Mouse (Mus musculus) liver, adult 2 months (tissue): Measurements from ENCODE around the gene Spaca4. TPM values are rescaled to one million over a fixed set of nuclear protein-coding genes. Genes with fewer than 3 reads are reported as not detected.

Experiments used
- DNase-seq: peaks from one replicate; pipeline ENCODE4 v3.0.0-alpha.2; 2011; ENCODE audit warnings: low read depth, low spot score; ENCODE audit errors: extremely low read depth
- H3K27ac ChIP-seq: fragments of 200-500 bp; replicated peaks from 2 replicates; pipeline ENCODE4 v1.5.1; 2012; ENCODE audit warnings: low read depth, mild to moderate bottlenecking, control low read depth, inconsistent platforms, low read length; ENCODE audit not compliant: insufficient read depth
- H3K27me3 ChIP-seq: fragments of 200-500 bp; 2 replicates; pipeline ENCODE4 v1.6.1; 2012; ENCODE audit warnings: mild to moderate bottlenecking, moderate library complexity, low read length, inconsistent platforms; ENCODE audit not compliant: control insufficient read depth, insufficient read depth
- H3K36me3 ChIP-seq: fragments of 200-500 bp; 2 replicates; pipeline ENCODE4 v1.6.1; 2012; ENCODE audit warnings: low read length, inconsistent platforms; ENCODE audit not compliant: control insufficient read depth, insufficient read depth
- H3K4me1 ChIP-seq: fragments of 200-500 bp; 2 replicates; pipeline ENCODE4 v1.6.1; 2011; ENCODE audit warnings: low read length; ENCODE audit not compliant: control insufficient read depth, insufficient read depth
- H3K4me3 ChIP-seq: fragments of 200-500 bp; 2 replicates; pipeline ENCODE4 v1.5.1; 2011; ENCODE audit warnings: low read depth, mild to moderate bottlenecking, control low read depth, low read length, moderate library complexity; ENCODE audit not compliant: insufficient read depth
- H3K79me2 ChIP-seq: fragments of 200-500 bp; 2 replicates; pipeline ENCODE4 v1.6.1; 2012; ENCODE audit warnings: inconsistent platforms, mild to moderate bottlenecking, low read length, moderate library complexity; ENCODE audit not compliant: control insufficient read depth, insufficient read depth
- H3K9ac ChIP-seq: fragments of 200-500 bp; 2 replicates; pipeline ENCODE4 v1.6.1; 2012; ENCODE audit warnings: low read depth, mild to moderate bottlenecking, control low read depth, inconsistent platforms, low read length
- CTCF ChIP-seq: fragments of 200-500 bp; IDR thresholded peaks from 2 replicates; pipeline ENCODE4 v1.5.1; 2011; ENCODE audit warnings: low read depth, low read length, control low read depth
- POLR2A ChIP-seq: fragments of 200-500 bp; IDR thresholded peaks from 2 replicates; pipeline ENCODE4 v1.6.1; 2011; ENCODE audit warnings: low read length, control low read depth; ENCODE audit not compliant: insufficient read depth; ENCODE audit errors: extremely low read depth
- WGBS: fragments of 180-500 bp; shearing (Covaris S2); methylation state at CpG from one replicate; pipeline ENCODE4 v1.1.7; 2018; 5-methylcytosine and 5-hydroxymethylcytosine counted together
- polyA plus RNA-seq: library from polyadenylated mRNA; depleted of rRNA; stranded (reverse); fragments of >200 nt; gene quantifications from 2 replicates; pipeline ENCODE4 v1.2.3, GENCODE M21; 2012; rRNA removed
- total RNA-seq: library from RNA; depleted of rRNA; stranded (reverse); fragments of >200 nt; gene quantifications from 2 replicates; pipeline ENCODE4 v1.2.3, GENCODE M21; 2014; rRNA removed

Spaca4 gene
- total and polyA plus RNA-seq, 2 experiments, result not detected

- Histone ChIP-seq H3K36me3 (no peaks in the 10 kb centered on the region), H3K27me3 (no peaks in the 10 kb centered on the region), H3K79me2 (no peaks in the 10 kb centered on the region), H3K27ac (no peak overlapping the region), H3K4me3 (no peak overlapping the region), H3K4me1 (no peaks in the 10 kb centered on the region), H3K9ac (no peak overlapping the region)
- DNase-seq, result no peak
- TF ChIP-seq CTCF (no peak), POLR2A (no peak)
- WGBS, result 88% methylated on average over 8 of the region's 8 CpGs
Measured at GRCm38 (mm10) chr7:45681046-45681736, 44.4 kb downstream of the Spaca4 start.

GRCm38 (mm10) chr7:45679966-45680621 is 45.5 kb downstream of the Spaca4 start:
- H3K79me2 ChIP-seq, result no peaks in the 10 kb centered on the region
- H3K27ac ChIP-seq, result no peak overlapping the region
- H3K4me3 ChIP-seq, result no peak overlapping the region
- H3K27me3 ChIP-seq, result no peaks in the 10 kb centered on the region
- 78% methylated on average over 14 of the region's 14 CpGs for WGBS
- DNase-seq, result no peak
- TF ChIP-seq POLR2A, result no peak
- no peak for TF ChIP-seq CTCF
- H3K9ac ChIP-seq, result no peak overlapping the region
- H3K4me1 ChIP-seq, result no peaks in the 10 kb centered on the region
- H3K36me3 ChIP-seq, result no peaks in the 10 kb centered on the region

- H3K4me3 ChIP-seq, result no peak overlapping the region
- H3K79me2 ChIP-seq, result no peaks in the 10 kb centered on the region
- no peak overlapping the region for H3K27ac ChIP-seq
- TF ChIP-seq POLR2A (no peak), CTCF (no peak)
- no peaks in the 10 kb centered on the region for H3K4me1 ChIP-seq
- H3K36me3 ChIP-seq, result no peaks in the 10 kb centered on the region
- DNase-seq, result no peak
- no peaks in the 10 kb centered on the region for H3K27me3 ChIP-seq
- H3K9ac ChIP-seq, result no peak overlapping the region
- 93% methylated on average over 14 of the region's 14 CpGs for WGBS
Measured at GRCm38 (mm10) chr7:45678513-45678912, 47.1 kb downstream of the Spaca4 start.

- Histone ChIP-seq H3K79me2 (no peaks in the 10 kb centered on the region), H3K9ac (no peak overlapping the region), H3K4me1 (no peaks in the 10 kb centered on the region), H3K4me3 (no peak overlapping the region), H3K36me3 (no peaks in the 10 kb centered on the region), H3K27ac (no peak overlapping the region), H3K27me3 (no peaks in the 10 kb centered on the region)
- no peak for DNase-seq
- TF ChIP-seq POLR2A (no peak), CTCF (no peak)
- WGBS, result 78% methylated on average over 7 of the region's 7 CpGs
Measured at GRCm38 (mm10) chr7:45677627-45678295, 47.9 kb downstream of the Spaca4 start.

Other genes with a start within 250 kb of the Spaca4 start
Only the 30 nearest of the 32 such genes appear.
- 73.7 and 79.3 TPM in 2 replicates for gene Dhdh, start 237.0 kb downstream of the Spaca4 start, total RNA-seq
- gene Dhdh, start 237.0 kb downstream of the Spaca4 start, polyA plus RNA-seq, result 37.2 and 37.7 TPM in 2 replicates
- gene Nucb1, start 215.4 kb downstream of the Spaca4 start, total RNA-seq, result 68.1 and 84.8 TPM in 2 replicates
- 307 and 310 TPM in 2 replicates for gene Nucb1, start 215.4 kb downstream of the Spaca4 start, polyA plus RNA-seq
- 4.3 and 4.4 TPM in 2 replicates for gene Ppp1r15a, start 199.5 kb downstream of the Spaca4 start, total RNA-seq
- 10.8 and 14.9 TPM in 2 replicates for gene Ppp1r15a, start 199.5 kb downstream of the Spaca4 start, polyA plus RNA-seq
- gene Plekha4, start 199.5 kb downstream of the Spaca4 start, total RNA-seq, result 0.55 and 0.60 TPM in 2 replicates
- 1.00 and 1.8 TPM in 2 replicates for gene Plekha4, start 199.5 kb downstream of the Spaca4 start, polyA plus RNA-seq
- gene Hsd17b14, start 170.9 kb downstream of the Spaca4 start, total RNA-seq, result not detected in 2 replicates
- not detected in 2 replicates for gene Hsd17b14, start 170.9 kb downstream of the Spaca4 start, polyA plus RNA-seq
- 14.7 and 18.1 TPM in 2 replicates for gene Bcat2, start 155.7 kb downstream of the Spaca4 start, total RNA-seq
- gene Bcat2, start 155.7 kb downstream of the Spaca4 start, polyA plus RNA-seq, result 41.0 and 54.5 TPM in 2 replicates
- 0.94 and 1.0 TPM in 2 replicates for gene Fgf21, start 110.3 kb downstream of the Spaca4 start, total RNA-seq
- 3.7 and 4.3 TPM in 2 replicates for gene Fgf21, start 110.3 kb downstream of the Spaca4 start, polyA plus RNA-seq
- gene Fut1, start 108.5 kb downstream of the Spaca4 start, total RNA-seq, result not detected in 2 replicates
- gene Fut1, start 108.5 kb downstream of the Spaca4 start, polyA plus RNA-seq, result 0.15 and 0.21 TPM in 2 replicates
- gene Izumo1, start 104.0 kb downstream of the Spaca4 start, total RNA-seq, result 0.09 TPM in 1 of 2 replicates, not detected in the other
- gene Izumo1, start 104.0 kb downstream of the Spaca4 start, polyA plus RNA-seq, result 0.04 and 0.13 TPM in 2 replicates
- 2.3 and 4.3 TPM in 2 replicates for gene Rasip1, start 98.3 kb downstream of the Spaca4 start, total RNA-seq
- gene Rasip1, start 98.3 kb downstream of the Spaca4 start, polyA plus RNA-seq, result 3.6 and 5.1 TPM in 2 replicates
- 0.07 and 0.09 TPM in 2 replicates for gene Mamstr, start 85.8 kb downstream of the Spaca4 start, total RNA-seq
- gene Mamstr, start 85.8 kb downstream of the Spaca4 start, polyA plus RNA-seq, result 0.10 and 0.19 TPM in 2 replicates
- gene Fut2, start 59.4 kb downstream of the Spaca4 start, total RNA-seq, result 0.18 TPM in 1 of 2 replicates, not detected in the other
- gene Fut2, start 59.4 kb downstream of the Spaca4 start, polyA plus RNA-seq, result 0.05 and 0.14 TPM in 2 replicates
- gene Ntn5, start 41.8 kb downstream of the Spaca4 start, total RNA-seq, result not detected in 2 replicates
- gene Ntn5, start 41.8 kb downstream of the Spaca4 start, polyA plus RNA-seq, result not detected in 2 replicates
- not detected in 2 replicates for gene Sec1, start 31.4 kb downstream of the Spaca4 start, total RNA-seq
- gene Sec1, start 31.4 kb downstream of the Spaca4 start, polyA plus RNA-seq, result not detected in 2 replicates
- 0.09 and 0.13 TPM in 2 replicates for gene Car11, start 26.0 kb downstream of the Spaca4 start, total RNA-seq
- gene Car11, start 26.0 kb downstream of the Spaca4 start, polyA plus RNA-seq, result 0.59 and 1.6 TPM in 2 replicates
- gene Dbp, start 20.7 kb downstream of the Spaca4 start, total RNA-seq, result 93.0 and 110 TPM in 2 replicates
- gene Dbp, start 20.7 kb downstream of the Spaca4 start, polyA plus RNA-seq, result 8.6 and 17.0 TPM in 2 replicates
- gene Rpl18, start 10.4 kb downstream of the Spaca4 start, total RNA-seq, result 436 and 542 TPM in 2 replicates
- 366 and 534 TPM in 2 replicates for gene Rpl18, start 10.4 kb downstream of the Spaca4 start, polyA plus RNA-seq
- gene Sphk2, start 7.8 kb downstream of the Spaca4 start, total RNA-seq, result 13.4 and 15.2 TPM in 2 replicates
- 62.9 and 80.1 TPM in 2 replicates for gene Sphk2, start 7.8 kb downstream of the Spaca4 start, polyA plus RNA-seq
- gene Fam83e, start 4.6 kb downstream of the Spaca4 start, total RNA-seq, result 0.18 TPM in 1 of 2 replicates, not detected in the other
- gene Fam83e, start 4.6 kb downstream of the Spaca4 start, polyA plus RNA-seq, result 0.05 and 0.10 TPM in 2 replicates
- not detected in 2 replicates for gene Lmtk3, start 57.9 kb upstream of the Spaca4 start, total RNA-seq
- 0.02 TPM in 1 of 2 replicates, not detected in the other for gene Lmtk3, start 57.9 kb upstream of the Spaca4 start, polyA plus RNA-seq
- gene Sult2b1, start 58.9 kb upstream of the Spaca4 start, total RNA-seq, result not detected in 2 replicates
- 0.10 TPM in 1 of 2 replicates, not detected in the other for gene Sult2b1, start 58.9 kb upstream of the Spaca4 start, polyA plus RNA-seq
- gene Cyth2, start 88.8 kb upstream of the Spaca4 start, total RNA-seq, result 18.1 and 20.9 TPM in 2 replicates
- 14.2 and 14.8 TPM in 2 replicates for gene Cyth2, start 88.8 kb upstream of the Spaca4 start, polyA plus RNA-seq
- gene Kcnj14, start 99.0 kb upstream of the Spaca4 start, total RNA-seq, result 0.07 TPM in 1 of 2 replicates, not detected in the other
- gene Kcnj14, start 99.0 kb upstream of the Spaca4 start, polyA plus RNA-seq, result 0.11 TPM in 1 of 2 replicates, not detected in the other
- 5.3 and 6.8 TPM in 2 replicates for gene Grwd1, start 105.1 kb upstream of the Spaca4 start, total RNA-seq
- 7.5 and 11.0 TPM in 2 replicates for gene Grwd1, start 105.1 kb upstream of the Spaca4 start, polyA plus RNA-seq
- gene Kdelr1, start 147.0 kb upstream of the Spaca4 start, total RNA-seq, result 68.9 and 85.4 TPM in 2 replicates
- 253 and 258 TPM in 2 replicates for gene Kdelr1, start 147.0 kb upstream of the Spaca4 start, polyA plus RNA-seq
- gene Grin2d, start 152.6 kb upstream of the Spaca4 start, total RNA-seq, result under 0.01 and 0.07 TPM in 2 replicates
- 0.19 and 0.20 TPM in 2 replicates for gene Grin2d, start 152.6 kb upstream of the Spaca4 start, polyA plus RNA-seq
- gene Syngr4, start 170.9 kb upstream of the Spaca4 start, total RNA-seq, result not detected in 2 replicates
- gene Syngr4, start 170.9 kb upstream of the Spaca4 start, polyA plus RNA-seq, result 0.12 TPM in 1 of 2 replicates, not detected in the other
- 16.6 and 27.7 TPM in 2 replicates for gene Tmem143, start 171.1 kb upstream of the Spaca4 start, total RNA-seq
- 53.7 and 59.5 TPM in 2 replicates for gene Tmem143, start 171.1 kb upstream of the Spaca4 start, polyA plus RNA-seq
- 2.1 and 3.6 TPM in 2 replicates for gene Emp3, start 195.6 kb upstream of the Spaca4 start, total RNA-seq
- 8.5 and 13.6 TPM in 2 replicates for gene Emp3, start 195.6 kb upstream of the Spaca4 start, polyA plus RNA-seq
- gene Ccdc114, start 198.3 kb upstream of the Spaca4 start, total RNA-seq, result 0.18 TPM in 1 of 2 replicates, not detected in the other
- 0.06 and 0.32 TPM in 2 replicates for gene Ccdc114, start 198.3 kb upstream of the Spaca4 start, polyA plus RNA-seq